Mouse (Mus musculus) E14TG2a.4 (cell line): ENCODE data around the gene Htra3.

Experiments used
- CTCF ChIP-seq: conservative IDR thresholded peaks from 2 replicates; pipeline ENCODE4 v1.5.1; 2014; ENCODE audit warnings: low read length
- POU5F1 ChIP-seq: IDR thresholded peaks from 2 replicates; pipeline ENCODE4 v1.6.1; 2014; ENCODE audit warnings: low read length, borderline replicate concordance

DNA sequence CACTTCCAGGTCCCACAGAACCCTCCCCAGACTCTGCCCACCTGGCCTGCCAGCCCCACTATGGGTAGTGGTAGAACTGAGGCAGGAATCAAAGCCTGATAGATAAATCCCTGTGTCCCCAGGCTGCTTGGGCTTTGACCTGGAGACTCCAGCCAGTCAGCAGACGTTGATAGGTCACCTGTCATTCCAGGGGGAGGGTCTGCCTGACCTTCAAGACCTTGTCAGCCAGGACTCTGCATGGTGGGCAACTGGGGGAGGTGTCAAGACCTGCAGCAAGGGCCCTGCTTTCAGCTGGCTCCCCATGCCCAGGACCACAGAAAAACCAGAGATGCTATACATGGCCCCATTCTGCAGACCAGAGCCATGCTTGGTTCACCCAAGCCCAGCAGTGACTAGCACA, 7.0 kb downstream of the Htra3 start:
- TF ChIP-seq CTCF (no peak), POU5F1 (no peak)
